Mouse (Mus musculus) thymus, postnatal 36 days (tissue): ENCODE data around the gene Prps1.
"Not testable (repeated sequence)": the region's sequence is repeated elsewhere in the genome, so short reads cannot be mapped to it uniquely, and the experiment has no call there.

Experiments used
- DNase-seq, 2 experiments: peaks; one replicate each; pipeline ENCODE4 v3.0.0; 2022; ENCODE audit warnings: mixed read lengths in 2 of 2

The Prps1 gene

GRCm38 (mm10) chrX:140456279-140456731 lies at the start of gene Prps1:
Gene Prps1, plus strand, starts transcription at chrX:140456613.
- peak; percentile 87 for DNase-seq

GRCm38 (mm10) chrX:140407593-140407992 lies 48.8 kb upstream of the Prps1 start:
- DNase-seq, result no peak

- DNase-seq, result no peak
These were observed 37.9 kb upstream of the Prps1 start for GRCm38 (mm10) chrX:140418467-140418866.

GRCm38 (mm10) chrX:140427124-140427523 lies 29.3 kb upstream of the Prps1 start:
- DNase-seq, result no peak

- peak; percentile 22 to 27 for DNase-seq
These were observed 28.2 kb upstream of the Prps1 start for GRCm38 (mm10) chrX:140428252-140428651.

- no peak for DNase-seq
These were observed 26.4 kb upstream of the Prps1 start for GRCm38 (mm10) chrX:140429985-140430384.

- DNase-seq, result no peak
These were observed 25.9 kb upstream of the Prps1 start for GRCm38 (mm10) chrX:140430506-140430905.

GRCm38 (mm10) chrX:140431981-140432380 lies 24.4 kb upstream of the Prps1 start:
- no peak for DNase-seq

GRCm38 (mm10) chrX:140432786-140433185 lies 23.6 kb upstream of the Prps1 start:
- DNase-seq, result no peak

GRCm38 (mm10) chrX:140437906-140438305 lies 18.5 kb upstream of the Prps1 start:
- no peak for DNase-seq

GRCm38 (mm10) chrX:140445551-140445950 lies 10.9 kb upstream of the Prps1 start:
- no peak for DNase-seq

- DNase-seq, result no peak
These were observed 6.3 kb upstream of the Prps1 start for GRCm38 (mm10) chrX:140450071-140450470.

GRCm38 (mm10) chrX:140456751-140457491 lies 508 bp downstream of the Prps1 start:
- no peak for DNase-seq

- peak in 1 of 2 experiments; percentile 2 for DNase-seq
These were observed 1.1 kb downstream of the Prps1 start for GRCm38 (mm10) chrX:140457502-140457901.

- no peak for DNase-seq
These were observed 21.8 kb downstream of the Prps1 start for GRCm38 (mm10) chrX:140478231-140478630.

- peak; percentile 43 to 51 for DNase-seq
These were observed 22.8 kb downstream of the Prps1 start for GRCm38 (mm10) chrX:140479171-140479570.

GRCm38 (mm10) chrX:140489174-140489573 lies 32.8 kb downstream of the Prps1 start:
- DNase-seq, result no peak

GRCm38 (mm10) chrX:140490203-140490602 lies 33.8 kb downstream of the Prps1 start:
- DNase-seq, result no peak

GRCm38 (mm10) chrX:140491884-140492571 lies 35.6 kb downstream of the Prps1 start:
- peak; percentile 28 to 42 for DNase-seq

- no peak for DNase-seq
These were observed 37.2 kb downstream of the Prps1 start for GRCm38 (mm10) chrX:140493527-140494029.

- DNase-seq, result no peak
These were observed 37.8 kb downstream of the Prps1 start for GRCm38 (mm10) chrX:140494170-140494569.

- not testable (repeated sequence) for DNase-seq
These were observed 42.0 kb downstream of the Prps1 start for GRCm38 (mm10) chrX:140498431-140498830.

GRCm38 (mm10) chrX:140500306-140500705 lies 43.9 kb downstream of the Prps1 start:
- no peak for DNase-seq
